Mouse (Mus musculus) liver, embryonic 11.5 days (tissue): ENCODE data around the gene Gm47995. TPM values are rescaled to one million over a fixed set of nuclear protein-coding genes. Genes with fewer than 3 reads are reported as not detected.
A peak's percentile ranks its signal among the peaks of the same experiment; 100 is the strongest.

Experiments
- ATAC-seq: fragments of 200-750 bp; cut with Nextera tagmentation; replicated peaks from 2 replicates; pipeline ENCODE4 v1.8.0; 2017; ENCODE audit warnings: moderate number of reproducible peaks, mild to moderate bottlenecking, moderate TSS enrichment, moderate library complexity; ENCODE audit not compliant: low FRiP score
- DNase-seq: peaks from one replicate; pipeline ENCODE4 v3.0.0-alpha.2; 2017; ENCODE audit warnings: low spot score
- H3K27ac ChIP-seq: fragments of 300-500 bp; sonication (generic); 2 replicates; pipeline ENCODE4 v1.5.1; 2014; ENCODE audit warnings: mild to moderate bottlenecking, low read depth, low read length, control low read depth
- H3K27me3 ChIP-seq: fragments of 300-500 bp; sonication (generic); replicated peaks from 2 replicates; pipeline ENCODE4 v1.6.1; 2014; ENCODE audit warnings: low read length, mixed read lengths; ENCODE audit not compliant: control insufficient read depth, insufficient read depth
- H3K36me3 ChIP-seq: fragments of 300-500 bp; sonication (generic); 2 replicates; pipeline ENCODE4 v1.6.1; 2014; ENCODE audit warnings: mild to moderate bottlenecking, low read length, moderate library complexity, mixed read lengths; ENCODE audit not compliant: control insufficient read depth, insufficient read depth
- H3K4me1 ChIP-seq: fragments of 300-500 bp; sonication (generic); replicated peaks from 2 replicates; pipeline ENCODE4 v1.6.1; 2014; ENCODE audit warnings: low read length, mixed read lengths; ENCODE audit not compliant: control insufficient read depth, insufficient read depth
- H3K4me2 ChIP-seq: fragments of 300-500 bp; sonication (generic); 2 replicates; pipeline ENCODE4 v1.6.1; 2014; ENCODE audit warnings: mild to moderate bottlenecking, control low read depth, moderate library complexity
- H3K4me3 ChIP-seq: fragments of 300-500 bp; sonication (generic); 2 replicates; pipeline ENCODE4 v1.5.1; 2014; ENCODE audit warnings: low read depth, low read length, control low read depth
- H3K9ac ChIP-seq: fragments of 300-500 bp; sonication (generic); 2 replicates; pipeline ENCODE4 v1.6.1; 2014; ENCODE audit warnings: low read depth, low read length, control low read depth
- H3K9me3 ChIP-seq: fragments of 300-500 bp; sonication (generic); 2 replicates; pipeline ENCODE4 v1.6.1; 2016; ENCODE audit warnings: low read length, inconsistent platforms, mixed read lengths; ENCODE audit not compliant: control insufficient read depth
- WGBS: fragments of 180-500 bp; shearing (Covaris S2); extraction: QIAGEN DNeasy Blood & Tissue Kit; methylation state at CpG from one replicate; pipeline ENCODE4 v1.1.7; 2014; 5-methylcytosine and 5-hydroxymethylcytosine counted together
- polyA plus RNA-seq: library from polyadenylated mRNA; unstranded; fragments of >200 nt; fragmentation: Nextera tagmentation; extraction: Ambion mirVana; gene quantifications from 2 replicates; pipeline ENCODE4 v1.2.1, GENCODE M21; 2014

The Gm47995 gene
- polyA plus RNA-seq, 1 experiment from 2014 or later: 0.36 TPM

DNA sequence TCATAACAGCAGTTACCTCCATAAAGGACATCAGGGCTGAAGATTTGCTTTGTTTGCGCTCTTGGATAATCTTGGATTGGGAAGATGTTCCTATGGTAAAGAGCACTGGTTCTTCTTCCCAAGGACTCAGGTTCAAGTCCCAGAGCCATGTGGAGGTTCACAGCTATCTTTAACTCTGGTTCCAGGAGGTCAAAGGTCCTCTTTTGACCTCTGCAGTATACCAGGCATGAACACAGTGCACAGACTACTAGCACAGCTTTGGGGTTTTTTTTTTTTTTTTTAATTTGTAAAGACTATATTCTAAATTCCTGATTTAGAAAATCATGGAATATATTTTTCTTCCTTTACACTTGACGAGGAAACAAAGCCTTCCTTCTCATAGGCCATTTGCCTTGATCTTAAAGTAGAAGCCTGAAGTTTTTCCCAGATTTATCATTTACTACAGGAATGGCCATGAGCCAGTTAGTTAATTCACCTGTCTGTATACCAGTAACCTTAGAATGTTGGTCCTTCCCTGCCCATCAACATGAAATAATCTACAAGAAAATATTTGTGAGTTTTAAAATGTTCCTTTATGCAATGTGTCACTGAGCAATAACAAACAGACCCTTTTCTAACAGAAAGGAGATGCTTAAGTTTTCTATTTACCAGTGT lies 39.3 kb upstream of the Gm47995 start:
- Histone ChIP-seq H3K4me1 (no peaks in the 10 kb centered on the region), H3K27ac (no peak overlapping the region), H3K9me3 (no peaks in the 10 kb centered on the region), H3K27me3 (no peaks in the 10 kb centered on the region), H3K4me3 (no peak overlapping the region), H3K9ac (no peak overlapping the region), H3K36me3 (no peaks in the 10 kb centered on the region), H3K4me2 (no peak overlapping the region)
- DNase-seq: no peak
- 81% methylated on average over 2 of the region's 2 CpGs for WGBS
- ATAC-seq: no peak

DNA sequence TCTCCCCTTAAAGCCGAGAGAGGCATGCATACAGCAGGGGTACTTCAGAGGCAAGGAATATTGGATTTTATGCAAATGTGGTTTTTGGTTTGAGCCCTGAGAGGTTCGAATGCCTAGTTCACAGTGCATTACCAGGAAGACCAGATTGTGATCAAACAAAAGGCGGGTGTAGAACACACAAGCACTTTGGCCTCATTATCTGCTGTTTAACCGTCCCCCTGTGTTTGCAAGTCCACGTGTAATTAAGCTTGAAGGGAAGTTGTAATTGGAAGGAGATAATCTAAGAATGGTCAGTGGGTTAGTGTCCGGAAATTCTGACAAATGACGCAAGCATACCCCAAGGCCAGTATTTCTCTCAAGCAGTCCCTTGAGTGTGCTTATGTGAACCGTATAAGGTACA lies 32.2 kb upstream of the Gm47995 start:
- Histone ChIP-seq H3K4me1 (peaks cover 22% of the 10 kb centered on the region), H3K9ac (no peak overlapping the region), H3K36me3 (no peaks in the 10 kb centered on the region), H3K27me3 (no peaks in the 10 kb centered on the region), H3K4me3 (no peak overlapping the region), H3K4me2 (peak overlapping the region; percentile 27), H3K27ac (peak overlapping the region; percentile 16; the same call in 1 of the 2 replicates), H3K9me3 (no peaks in the 10 kb centered on the region)
- ATAC-seq: peak; percentile 57
- no peak for DNase-seq
- WGBS: 17% methylated on average over 8 of the region's 8 CpGs

DNA sequence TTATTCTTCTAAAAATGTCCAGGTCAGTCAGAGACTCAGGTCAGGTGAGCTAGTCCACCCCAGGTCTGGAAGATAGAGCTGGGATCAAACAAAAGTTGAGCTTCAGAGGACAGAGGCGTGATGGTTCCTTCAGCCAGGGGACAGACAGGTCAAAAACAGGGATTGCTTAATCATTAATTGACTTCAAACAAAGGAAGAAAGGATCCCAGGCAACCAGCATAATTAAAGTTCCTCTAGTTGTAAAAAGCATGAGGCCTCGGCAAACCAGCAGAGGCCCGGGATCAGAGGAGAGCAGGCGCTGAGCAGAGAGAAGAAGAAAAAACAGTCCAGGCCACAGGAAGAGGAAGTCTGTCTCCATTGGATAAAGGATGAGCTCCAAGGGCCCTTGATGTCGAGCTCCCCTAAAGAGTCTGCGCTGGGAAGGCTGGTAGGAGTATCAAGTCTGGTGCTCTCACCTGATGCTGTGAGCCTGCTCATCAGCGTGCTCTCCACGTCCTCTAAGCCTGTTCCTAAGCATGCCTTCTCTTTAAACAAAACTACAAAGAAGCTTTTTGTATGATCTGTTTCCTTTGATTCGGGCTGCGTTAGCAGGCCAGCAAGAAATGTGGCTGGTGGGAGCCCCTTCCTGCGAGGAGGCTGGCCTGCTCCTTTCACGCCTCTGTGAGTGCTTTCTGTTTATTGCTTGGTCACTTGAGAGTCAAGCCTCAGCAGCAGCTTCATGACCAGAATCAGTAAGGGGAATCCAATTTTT lies 30.8 kb upstream of the Gm47995 start:
- H3K27me3 ChIP-seq: no peaks in the 10 kb centered on the region
- ATAC-seq (peak; percentile 33), DNase-seq (no peak)
- no peaks in the 10 kb centered on the region for H3K36me3 ChIP-seq
- H3K4me3 ChIP-seq: no peak overlapping the region
- H3K4me1 ChIP-seq: peaks cover 22% of the 10 kb centered on the region
- WGBS: 34% methylated on average over 12 of the region's 12 CpGs
- peak overlapping the region; percentile 71 for H3K27ac ChIP-seq
- H3K9ac ChIP-seq: peak overlapping the region; percentile 34; the same call in 1 of the 2 replicates
- H3K9me3 ChIP-seq: no peaks in the 10 kb centered on the region
- H3K4me2 ChIP-seq: peak overlapping the region; percentile 38

DNA sequence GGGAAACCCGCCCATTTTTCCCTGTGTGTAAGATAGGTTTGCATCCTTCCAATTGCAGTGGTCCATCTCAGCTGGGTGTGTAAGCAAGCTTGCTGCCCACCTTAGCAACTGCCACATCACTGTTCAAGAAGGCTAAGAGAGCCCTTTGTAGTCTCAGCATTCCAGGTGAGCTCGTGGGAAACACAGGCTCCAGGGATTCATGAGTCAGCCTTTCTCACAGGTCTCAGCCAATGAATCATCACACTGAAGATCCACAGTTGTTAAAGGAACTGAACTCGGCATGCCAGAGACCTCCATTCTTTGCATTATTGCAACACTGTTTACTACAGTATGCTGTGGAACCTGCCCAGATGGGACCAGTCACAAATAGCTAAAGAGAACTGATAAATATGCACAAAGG lies 29.6 kb upstream of the Gm47995 start:
- Histone ChIP-seq H3K4me2 (no peak overlapping the region), H3K4me1 (peaks cover 22% of the 10 kb centered on the region), H3K9ac (no peak overlapping the region), H3K27me3 (no peaks in the 10 kb centered on the region), H3K4me3 (no peak overlapping the region), H3K36me3 (no peaks in the 10 kb centered on the region), H3K9me3 (no peaks in the 10 kb centered on the region), H3K27ac (no peak overlapping the region)
- ATAC-seq (no peak), DNase-seq (no peak)
- WGBS: 67% methylated on average over 3 of the region's 3 CpGs

DNA sequence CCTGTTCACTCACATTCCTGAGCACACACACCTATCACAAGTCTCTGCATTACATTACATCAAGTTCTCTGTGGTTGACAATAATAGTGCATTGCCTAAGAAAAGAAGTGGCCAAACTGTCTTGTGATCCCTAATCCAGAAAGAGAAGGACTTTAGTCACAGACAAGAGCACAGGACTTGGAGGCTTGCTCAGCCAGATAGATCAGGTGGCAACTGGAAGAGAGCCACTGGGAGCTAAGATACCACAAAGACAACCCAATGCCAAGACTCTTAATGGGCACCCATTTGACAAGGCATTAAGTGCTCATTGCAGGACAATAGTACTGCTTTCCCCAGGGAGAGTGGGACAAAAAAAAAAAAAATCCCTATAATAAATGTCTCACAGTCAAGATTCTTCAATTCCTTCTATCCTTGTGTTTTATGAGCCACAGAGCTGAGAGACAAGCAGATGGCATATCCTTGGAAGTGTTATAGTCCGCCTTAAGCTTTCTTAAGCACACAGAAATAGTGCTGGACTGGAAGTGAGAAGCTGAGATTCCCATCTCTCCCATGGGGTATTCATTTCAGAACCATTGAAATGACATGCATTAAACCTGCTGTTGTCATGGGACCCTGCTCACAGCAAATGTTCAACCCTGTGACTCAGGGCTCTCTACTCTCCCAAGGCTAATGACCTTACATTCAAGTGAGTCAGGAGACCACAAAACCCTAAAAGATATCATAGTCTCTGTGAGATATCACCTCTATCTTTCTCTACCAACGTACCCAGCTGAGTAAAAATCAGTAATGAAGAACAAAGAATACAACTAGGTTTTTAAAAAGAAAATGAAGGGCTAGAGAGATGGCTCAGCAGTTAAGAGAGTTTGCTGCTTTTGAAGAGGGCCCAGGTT lies 26.4 kb upstream of the Gm47995 start:
- no peak for DNase-seq
- no peak overlapping the region for H3K9ac ChIP-seq
- H3K27me3 ChIP-seq: no peaks in the 10 kb centered on the region
- no peaks in the 10 kb centered on the region for H3K36me3 ChIP-seq
- H3K4me1 ChIP-seq: peaks cover 16% of the 10 kb centered on the region
- ATAC-seq: no peak
- H3K9me3 ChIP-seq: no peaks in the 10 kb centered on the region
- 60% methylated on average over 2 of the region's 2 CpGs for WGBS
- no peak overlapping the region for H3K4me2 ChIP-seq
- H3K4me3 ChIP-seq: no peak overlapping the region
- H3K27ac ChIP-seq: no peak overlapping the region

DNA sequence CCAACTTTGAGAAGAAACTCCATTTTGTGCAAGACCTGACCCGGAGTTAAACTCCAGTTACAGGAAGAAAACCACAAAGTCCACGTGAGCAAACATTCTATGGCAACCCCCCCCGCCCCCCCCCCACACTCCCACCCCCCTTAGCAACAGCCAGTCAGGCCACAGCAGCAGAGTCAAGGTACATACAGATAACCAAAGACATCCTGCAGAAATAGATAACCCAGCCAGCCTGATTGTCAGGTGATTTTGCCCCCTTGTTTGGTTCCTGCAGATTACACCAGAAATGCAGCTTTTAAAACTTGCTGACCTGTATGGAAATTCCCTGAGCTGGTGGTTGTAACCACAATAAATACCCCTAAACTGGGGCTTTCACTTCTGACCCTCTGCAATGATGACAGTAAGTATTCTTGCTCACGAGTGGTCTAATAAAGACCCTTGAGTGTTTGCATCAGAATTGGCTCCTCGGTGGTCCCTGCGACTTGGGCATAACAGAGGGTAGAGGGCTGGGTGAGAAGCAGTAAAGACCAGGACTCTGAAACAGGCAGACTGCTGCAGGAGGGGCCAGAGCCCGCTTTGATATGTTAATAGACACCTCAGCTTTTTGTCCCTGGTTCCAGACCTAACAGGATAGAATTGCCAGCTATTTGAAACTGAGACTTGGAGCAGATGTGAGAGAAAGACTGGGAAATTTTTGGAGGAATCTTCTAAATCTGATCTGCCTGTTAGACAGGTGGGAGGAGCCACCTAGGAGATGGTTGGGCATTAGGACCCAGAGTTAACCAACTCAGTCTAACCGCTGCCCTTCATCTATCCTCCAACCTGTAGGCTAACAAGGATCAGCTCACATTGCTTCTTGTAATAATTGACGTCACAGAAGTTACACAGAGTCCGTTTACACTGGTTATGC lies 21.0 kb upstream of the Gm47995 start:
- 7% methylated on average over 10 of the region's 10 CpGs for WGBS
- peak overlapping the region; percentile 27 for H3K4me3 ChIP-seq
- peak overlapping the region; percentile 47; the same call in 1 of the 2 replicates for H3K9ac ChIP-seq
- peak overlapping the region; percentile 57 for H3K4me2 ChIP-seq
- H3K27ac ChIP-seq: peak overlapping the region; percentile 89
- peak; percentile 91 for ATAC-seq
- no peaks in the 10 kb centered on the region for H3K36me3 ChIP-seq
- peaks cover 12% of the 10 kb centered on the region for H3K4me1 ChIP-seq
- DNase-seq: peak; percentile 68
- H3K9me3 ChIP-seq: no peaks in the 10 kb centered on the region
- no peaks in the 10 kb centered on the region for H3K27me3 ChIP-seq

DNA sequence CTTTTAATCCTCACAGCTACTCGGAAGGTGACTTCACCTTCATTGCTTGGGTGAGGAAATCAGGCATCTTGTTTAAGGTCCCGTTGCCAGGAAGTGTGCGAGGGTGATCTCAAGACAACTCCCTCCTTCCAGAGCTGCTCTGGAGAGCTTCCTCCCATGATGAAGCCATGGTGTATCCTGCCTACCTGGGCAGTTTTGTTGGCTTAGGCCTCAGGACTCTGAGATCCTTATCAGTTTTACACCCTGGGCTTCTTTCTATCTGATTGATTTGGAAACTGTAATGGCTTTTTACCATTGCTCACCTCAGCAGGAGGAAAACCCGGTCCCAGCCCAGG lies 20.3 kb upstream of the Gm47995 start:
- peak overlapping the region; percentile 47; the same call in 1 of the 2 replicates for H3K9ac ChIP-seq
- H3K4me1 ChIP-seq: peaks cover 12% of the 10 kb centered on the region
- no peaks in the 10 kb centered on the region for H3K36me3 ChIP-seq
- peak; percentile 14; the same call in 1 of the 2 replicates for ATAC-seq
- H3K27me3 ChIP-seq: no peaks in the 10 kb centered on the region
- 18% methylated on average over 4 of the region's 4 CpGs for WGBS
- peak overlapping the region; percentile 89 for H3K27ac ChIP-seq
- peak overlapping the region; percentile 57 for H3K4me2 ChIP-seq
- H3K4me3 ChIP-seq: peak overlapping the region; percentile 27
- no peaks in the 10 kb centered on the region for H3K9me3 ChIP-seq
- DNase-seq: no peak
